Mouse (Mus musculus) stomach, postnatal 0 days (tissue): Measurements from ENCODE around the gene Cfap77.

ENCODE experiments used
- CTCF ChIP-seq: IDR thresholded peaks from 2 replicates; pipeline ENCODE4 v1.5.1; 2016; ENCODE audit warnings: antibody characterized with exemption, low read depth, mild to moderate bottlenecking, moderate library complexity
- EP300 ChIP-seq: optimal IDR thresholded peaks from 2 replicates; pipeline ENCODE3; 2016; ENCODE audit warnings: antibody characterized with exemption

DNA sequence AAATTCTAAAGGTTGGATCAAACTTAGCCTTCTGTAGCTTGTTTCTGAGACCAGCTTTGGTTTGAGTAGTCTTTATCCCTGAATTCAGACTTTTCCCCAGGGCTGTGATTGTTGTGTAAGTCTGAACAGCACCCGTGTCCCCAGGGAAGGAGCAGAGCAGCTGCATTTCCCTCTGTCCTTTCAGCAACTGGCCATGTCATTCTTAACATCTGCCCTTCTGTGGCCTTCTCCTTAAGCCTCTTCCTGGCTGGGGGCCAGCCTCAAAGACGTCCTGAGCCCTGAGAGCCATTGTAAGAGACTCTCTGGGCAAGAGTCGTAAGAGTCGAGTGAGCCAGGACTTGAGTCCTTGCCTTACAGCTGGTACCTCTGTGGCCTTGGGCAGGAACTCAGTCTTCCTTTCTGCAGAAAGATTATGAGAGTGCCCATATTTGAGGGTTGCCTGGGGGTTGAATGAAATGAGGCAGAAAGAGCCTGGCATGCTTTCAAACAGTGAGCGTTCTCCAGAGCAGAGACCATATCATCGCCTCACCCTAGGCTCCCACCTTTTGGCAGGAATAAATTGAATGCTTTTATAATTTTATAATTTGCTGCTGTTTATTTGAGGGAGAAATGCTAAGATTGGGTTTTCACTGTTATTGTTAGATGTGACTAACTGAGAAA is 171.9 kb downstream of the Cfap77 start:
- TF ChIP-seq CTCF (no peak), EP300 (no peak)
